Mouse (Mus musculus) R1 (cell line): Measurements from ENCODE around the gene Arl3.

ENCODE experiments used
- DNase-seq: peaks from one replicate; pipeline ENCODE4 v3.0.0-alpha.2; 2018; ENCODE audit warnings: low read depth, low spot score

Gene Arl3

DNA sequence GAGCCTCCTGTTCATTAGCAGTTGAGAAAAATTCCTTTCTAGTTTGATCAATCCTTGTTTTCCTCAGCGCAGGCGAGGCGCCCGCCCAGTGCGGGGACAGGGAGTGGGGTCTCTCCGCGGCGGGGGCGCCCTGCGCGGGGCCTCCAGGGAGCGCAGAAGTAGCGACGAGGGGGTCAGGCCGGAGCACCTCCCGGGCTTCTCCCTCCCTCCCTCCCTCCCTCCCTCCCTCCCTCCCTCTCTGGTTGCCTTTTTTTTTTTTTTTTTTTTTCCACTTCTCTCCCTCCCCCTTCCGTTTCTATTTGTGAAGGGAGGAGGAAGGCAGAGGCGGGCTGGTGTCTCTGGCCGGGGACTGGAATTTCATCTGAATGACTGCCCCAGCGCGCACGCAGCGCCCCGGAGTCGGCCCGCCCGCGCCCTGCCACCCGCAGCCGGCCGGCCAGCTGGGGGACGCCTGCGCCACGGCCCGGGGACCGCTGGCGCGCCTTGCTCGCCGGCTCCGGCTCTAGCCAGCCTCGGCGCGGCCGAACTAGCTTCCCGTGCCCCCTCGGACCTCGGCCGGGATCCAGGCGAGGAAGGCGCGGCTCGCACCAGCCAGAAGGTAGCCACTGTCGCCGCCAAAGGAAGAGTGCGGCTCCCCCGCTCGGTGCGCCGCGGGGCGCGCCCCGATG, 71.5 kb downstream of the Arl3 start, which contains the start of gene Trim8:
TSS of gene Trim8 (plus strand) at position 302 of the 668 bp plus-strand sequence.
- DNase-seq = peak; percentile 88

DNA sequence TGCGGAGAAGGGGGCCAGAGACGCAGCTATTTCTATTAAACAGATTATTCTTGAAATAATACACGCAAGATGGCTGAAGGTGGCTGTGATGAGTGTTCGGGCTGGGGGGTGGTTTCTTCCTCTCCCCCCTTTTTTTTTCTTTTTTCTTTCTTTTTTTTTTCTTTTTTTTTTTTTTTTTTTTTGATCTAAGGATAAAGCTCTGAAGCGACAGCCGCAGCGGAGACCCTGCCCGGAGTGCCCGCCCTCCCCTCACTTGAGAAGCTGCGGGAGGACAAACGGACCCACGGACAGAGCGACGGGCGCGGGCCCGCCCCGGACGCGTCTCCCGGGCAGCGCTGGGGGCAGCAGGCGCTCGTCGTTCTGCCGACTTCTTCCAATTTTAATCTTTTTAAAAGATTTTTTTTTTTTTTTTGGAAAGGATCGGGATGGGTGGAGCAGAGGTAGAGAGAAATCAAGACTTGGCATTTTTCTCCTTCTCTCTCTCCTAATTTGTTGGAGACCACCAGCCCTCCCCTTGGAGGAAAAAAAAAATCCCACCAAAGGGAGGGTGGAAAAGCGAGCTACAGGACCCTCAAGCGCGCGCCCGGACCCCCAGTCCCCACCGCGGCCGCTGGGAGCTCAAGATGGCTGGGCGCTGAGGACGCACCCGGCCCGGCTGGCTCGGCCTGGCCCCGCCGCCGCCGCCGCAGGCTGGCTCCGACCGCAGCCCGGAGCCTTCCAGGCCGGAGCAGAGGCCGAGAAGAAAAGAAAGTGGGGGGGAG, 72.2 kb downstream of the Arl3 start:
- no peak for DNase-seq

DNA sequence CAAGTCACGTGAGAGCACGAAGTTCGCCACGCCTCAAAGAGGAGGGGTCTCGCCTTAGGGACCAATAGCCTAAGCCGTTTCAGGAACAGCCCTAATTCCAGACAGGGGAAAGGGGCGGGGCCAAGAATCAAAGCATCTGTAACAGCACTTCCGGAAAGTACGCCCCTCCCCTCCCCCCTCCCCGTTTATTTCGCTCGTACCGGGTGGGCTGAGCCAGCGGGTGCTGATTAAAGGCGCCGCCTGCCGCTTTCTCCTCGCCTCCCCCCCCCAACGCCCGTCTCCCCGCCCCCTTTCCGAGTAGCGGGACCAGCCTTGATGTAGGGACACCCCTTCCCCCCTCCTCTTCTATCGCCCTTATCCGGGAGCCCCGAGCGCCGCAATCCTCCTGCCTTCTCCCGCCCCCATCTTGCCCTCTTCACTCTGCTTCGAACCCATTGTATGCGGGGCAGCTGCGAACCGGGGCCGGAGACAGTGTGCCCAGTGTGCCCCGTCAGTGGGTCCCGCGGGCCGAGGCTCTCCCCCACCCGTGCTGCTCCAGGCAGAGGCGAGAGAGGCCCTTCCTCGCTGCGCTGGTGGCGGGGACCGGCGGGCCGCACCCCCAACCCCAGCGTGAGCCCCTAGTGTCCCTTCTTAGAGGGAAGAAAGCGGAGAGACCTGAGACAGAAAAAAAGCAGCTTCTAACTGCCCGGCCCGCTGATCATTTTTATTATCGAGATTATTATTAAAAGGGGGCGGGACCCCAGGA, 73.0 kb downstream of the Arl3 start:
- peak; percentile 100 for DNase-seq

DNA sequence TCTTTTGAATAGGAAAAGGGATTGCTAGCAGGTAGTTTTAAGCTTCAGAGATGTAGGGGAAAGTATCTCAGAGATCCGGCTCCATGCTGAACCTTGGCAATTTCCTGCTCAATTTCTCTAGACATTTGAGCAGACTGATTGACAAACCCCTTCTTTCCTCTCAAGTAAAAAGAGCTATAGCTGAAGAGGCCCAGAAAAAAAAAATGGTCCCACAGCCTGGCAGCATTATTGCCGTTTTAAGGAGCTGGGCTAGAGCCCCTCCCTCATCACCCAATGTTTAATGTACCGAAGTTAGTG, 73.5 kb downstream of the Arl3 start:
- no peak for DNase-seq

DNA sequence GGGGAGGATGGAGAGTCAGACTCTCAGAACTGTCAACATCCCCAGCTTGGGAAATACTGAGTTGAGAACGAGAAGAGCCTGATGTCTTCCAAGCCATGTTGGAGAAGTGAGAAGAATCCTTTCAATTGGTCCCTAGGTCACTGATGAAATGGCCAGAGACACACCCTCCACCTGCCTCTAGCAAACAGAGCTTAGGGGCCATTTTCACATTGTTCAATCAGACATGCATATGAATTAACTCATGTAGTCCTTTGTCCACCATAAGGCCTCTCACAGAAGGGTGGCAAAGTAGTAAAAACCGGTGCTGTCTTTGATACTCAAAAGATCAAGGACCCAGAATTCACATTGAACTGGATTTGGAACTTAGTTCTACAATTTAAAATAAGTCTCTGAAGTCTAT, 75.8 kb downstream of the Arl3 start:
- DNase-seq = peak; percentile 71

DNA sequence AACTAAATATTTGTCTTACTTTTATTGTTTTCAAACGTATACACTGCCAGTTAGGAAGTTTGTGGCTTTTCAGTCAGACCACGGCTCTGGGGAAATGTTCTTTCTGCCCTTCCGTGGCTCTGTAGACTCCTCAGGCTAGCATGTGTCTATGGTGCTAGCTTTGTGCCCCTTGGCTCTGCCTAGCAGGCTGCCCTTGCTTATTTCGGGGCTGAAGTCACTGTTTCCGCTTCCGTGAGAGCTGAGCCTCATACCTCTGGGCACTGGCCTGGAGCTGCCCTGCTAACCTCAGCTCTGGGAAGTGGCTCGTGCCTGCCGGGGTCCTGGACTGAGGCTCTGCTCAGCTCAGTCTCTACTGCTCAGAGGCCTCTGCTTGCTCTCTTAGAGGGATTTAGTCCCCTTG, 77.9 kb downstream of the Arl3 start:
- no peak for DNase-seq

DNA sequence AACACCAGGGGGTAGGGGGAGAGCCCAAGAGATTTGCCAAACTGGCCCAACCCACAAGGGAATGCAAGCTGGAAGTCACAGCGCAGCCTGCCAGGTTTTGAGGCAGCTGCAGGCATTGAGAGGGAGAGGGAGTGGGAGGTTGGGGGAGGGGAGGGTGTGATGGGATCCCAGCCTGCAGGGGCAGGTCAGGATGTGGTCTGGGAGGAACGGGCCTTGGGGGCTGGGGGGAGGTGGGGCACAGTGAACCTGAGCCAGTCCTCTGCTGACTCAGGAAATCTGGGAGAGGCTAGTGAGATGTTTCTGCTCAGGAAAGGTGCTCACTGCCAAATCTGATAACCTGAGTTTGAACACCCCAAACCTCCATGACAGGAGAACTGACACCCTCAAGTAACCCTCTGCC, 82.4 kb downstream of the Arl3 start:
- DNase-seq = peak; percentile 96

DNA sequence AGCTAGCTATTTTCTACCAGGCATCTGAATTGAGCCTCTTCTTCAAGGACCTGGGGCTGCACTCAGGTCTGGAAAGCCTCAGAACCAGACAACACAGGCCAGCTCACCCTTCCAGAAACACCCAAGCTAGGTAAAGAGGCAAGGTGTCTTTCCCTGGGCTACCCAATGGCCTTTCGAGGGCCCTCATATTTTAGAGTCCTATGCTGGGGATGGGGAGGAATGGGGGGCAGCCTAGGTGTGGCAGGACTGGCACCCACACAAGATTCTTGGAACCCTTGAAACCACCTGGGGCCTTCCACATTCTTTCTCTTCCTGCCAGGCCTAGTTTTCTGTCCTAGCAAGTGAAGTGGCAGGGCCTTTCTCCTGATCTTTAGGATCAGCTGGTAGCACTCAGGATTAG, 83.5 kb downstream of the Arl3 start:
- DNase-seq = no peak

DNA sequence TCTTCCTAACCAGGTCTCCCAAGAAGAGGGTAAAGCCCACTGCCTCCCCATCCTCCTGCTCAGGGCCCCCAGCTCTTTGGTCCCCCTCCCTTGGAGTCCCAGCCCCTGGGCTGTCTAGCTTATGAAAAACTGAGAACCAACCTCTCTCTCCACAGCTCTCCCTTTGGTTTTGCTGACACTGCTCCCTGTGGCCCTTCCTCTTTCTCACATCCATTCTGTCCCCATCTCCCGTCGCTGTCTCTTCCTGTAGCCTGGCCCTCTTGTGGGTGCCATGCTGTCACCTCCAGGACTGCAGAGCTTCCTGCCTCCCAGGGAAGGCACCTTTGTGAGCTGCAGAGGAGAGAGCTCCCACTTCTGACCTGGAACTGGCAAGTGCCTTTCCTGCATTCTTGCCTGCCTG, 86.3 kb downstream of the Arl3 start:
- no peak for DNase-seq

DNA sequence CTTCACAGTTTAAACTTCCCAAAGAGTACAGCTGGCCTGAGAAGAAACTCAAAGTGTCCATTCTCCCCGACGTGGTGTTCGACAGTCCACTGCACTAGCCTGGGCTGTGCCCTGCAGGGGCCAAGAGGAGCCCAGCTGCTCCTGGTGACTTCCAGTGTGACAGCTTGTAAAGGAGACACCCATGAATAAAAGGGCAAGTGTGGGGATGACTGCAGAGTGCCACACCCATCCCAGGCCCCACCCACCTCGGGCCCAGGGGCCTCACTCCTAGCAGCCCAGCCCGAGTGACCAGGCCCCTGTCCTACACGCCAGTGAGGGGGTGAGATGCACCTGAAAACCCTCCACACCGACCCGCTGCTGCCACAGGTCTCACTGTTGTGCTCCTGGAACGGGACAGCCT, 87.2 kb downstream of the Arl3 start:
- DNase-seq = no peak

DNA sequence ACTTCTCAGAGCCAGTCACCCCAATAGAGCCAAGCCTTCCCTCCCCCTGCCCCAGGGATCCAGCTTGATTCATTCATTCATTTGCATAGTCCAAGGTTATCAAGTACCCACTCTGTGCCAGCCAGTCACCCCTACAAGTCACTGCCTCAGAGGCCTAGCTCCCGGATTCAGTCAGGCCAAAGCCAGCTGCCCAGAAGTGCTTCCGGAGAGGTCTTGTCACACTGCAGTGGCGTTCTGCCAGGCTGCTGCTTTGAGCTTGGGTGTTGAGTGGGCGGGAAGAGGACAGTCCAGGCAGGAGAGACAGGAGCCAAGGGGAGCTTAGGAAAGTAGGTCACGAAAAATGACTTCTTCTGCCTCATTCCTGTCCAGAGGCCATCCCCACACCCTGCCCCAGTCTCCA, 88.5 kb downstream of the Arl3 start:
- DNase-seq = no peak

DNA sequence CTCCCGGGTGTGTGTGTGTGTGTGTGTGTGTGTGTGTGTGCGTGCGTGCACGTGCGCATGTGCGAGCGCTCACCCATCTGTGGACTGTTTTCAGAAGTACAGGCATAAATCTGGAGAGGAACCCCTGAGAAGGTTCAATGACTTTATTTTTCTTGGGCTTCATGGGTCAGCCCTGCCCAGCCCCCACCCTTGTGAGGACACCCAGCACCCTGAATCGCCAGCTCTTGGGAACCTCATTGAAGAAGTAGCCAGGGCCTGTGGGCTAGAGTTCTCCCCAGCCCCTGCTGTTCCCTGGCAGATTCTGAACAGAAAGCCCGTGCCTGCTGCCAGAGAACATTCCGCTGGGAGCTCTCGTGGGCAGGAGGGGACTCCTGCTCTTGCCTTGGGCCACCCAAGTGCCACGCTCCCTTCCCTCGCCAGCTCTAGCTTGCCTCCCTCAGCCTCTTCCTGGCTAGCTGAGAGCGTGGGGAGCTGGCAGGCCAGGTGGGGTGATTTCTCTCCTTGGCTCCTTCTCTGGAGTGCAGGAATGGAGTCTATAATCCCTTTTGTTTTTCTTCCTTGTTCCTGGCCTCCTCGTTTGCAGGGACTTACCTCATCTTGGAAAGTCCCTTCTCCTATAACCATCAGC, 89.2 kb downstream of the Arl3 start:
- DNase-seq = no peak

DNA sequence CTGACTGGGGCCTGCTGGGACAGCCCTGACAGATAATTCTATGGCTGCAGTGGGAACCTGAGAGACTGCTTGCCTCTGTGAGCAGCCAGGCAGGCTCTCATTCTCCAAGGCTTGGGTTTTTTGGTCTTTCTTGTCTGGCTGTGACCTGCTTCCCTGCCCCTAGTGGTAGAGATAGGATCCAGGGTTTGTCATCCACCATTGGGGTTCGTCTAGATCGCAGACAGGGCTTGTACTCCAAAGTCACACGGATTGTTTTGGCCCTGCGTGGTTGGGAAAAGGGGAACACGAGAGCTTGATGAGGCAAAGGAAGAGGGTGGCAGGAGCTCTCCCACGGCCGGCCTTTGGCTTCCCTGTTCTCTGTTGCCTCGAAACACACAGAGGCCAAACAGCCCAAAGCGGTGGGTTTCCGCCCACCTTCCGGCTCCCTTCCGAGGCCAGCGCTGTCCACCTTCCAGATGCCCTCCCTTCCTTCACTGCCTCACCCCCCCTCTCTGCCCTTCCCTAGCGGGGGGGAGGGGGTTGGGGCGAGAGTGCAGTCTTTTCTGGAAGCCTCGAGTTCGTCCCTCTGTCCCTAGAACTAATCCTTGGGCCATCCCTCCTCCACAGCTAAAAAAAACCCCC, 90.0 kb downstream of the Arl3 start:
- DNase-seq = peak; percentile 65

DNA sequence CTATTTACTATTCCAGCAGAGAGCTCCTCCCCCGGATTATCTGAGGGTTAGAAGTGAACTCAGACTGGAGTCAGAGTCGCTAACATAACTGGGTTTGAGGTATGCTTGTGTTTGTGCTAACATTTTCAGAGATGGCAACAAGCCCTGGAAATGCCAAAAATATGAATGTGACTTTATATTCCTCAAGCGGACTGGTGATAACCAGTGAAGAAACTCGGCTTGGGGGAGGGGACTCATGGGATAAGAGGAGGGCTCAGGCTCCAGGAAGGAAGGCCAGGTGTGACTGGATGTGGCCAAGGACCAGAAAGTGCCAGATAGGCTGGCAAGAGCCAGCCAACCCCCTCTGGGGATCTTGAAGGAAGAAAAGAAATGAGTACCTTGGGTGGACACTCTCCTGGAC, 91.2 kb downstream of the Arl3 start:
- no peak for DNase-seq

DNA sequence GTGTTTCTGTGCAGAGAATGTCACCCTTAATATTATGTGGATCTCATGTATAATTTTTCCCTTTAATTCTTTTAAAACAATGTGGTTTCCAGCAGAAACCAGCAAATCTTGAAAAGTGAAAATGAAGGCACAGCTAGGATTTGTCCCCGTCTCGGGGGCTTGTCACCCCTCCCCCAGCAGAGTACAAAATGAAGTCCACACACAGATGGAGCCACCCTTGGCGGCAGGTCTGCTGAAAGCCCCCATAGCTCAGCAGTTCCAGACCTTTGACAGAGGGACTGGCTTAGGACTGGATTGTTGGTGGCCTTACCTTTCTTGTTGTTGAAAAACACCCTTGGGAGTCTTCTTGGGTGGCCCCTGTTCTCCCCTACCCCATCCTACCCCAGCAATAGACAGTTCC, 91.6 kb downstream of the Arl3 start:
- no peak for DNase-seq
